Mouse (Mus musculus) C2C12 (cell line): Measurements from ENCODE around the gene Spaca4.

ENCODE experiments used
- CEBPB ChIP-seq: IDR thresholded peaks from one replicate; pipeline ENCODE4 v1.6.1; 2011; ENCODE audit warnings: low read depth, mild to moderate bottlenecking, control low read depth, moderate library complexity
- CTCF ChIP-seq: IDR thresholded peaks from one replicate; pipeline ENCODE4 v1.5.1; 2011; ENCODE audit not compliant: control insufficient read depth, insufficient read depth, insufficient read length
- USF1 ChIP-seq: IDR thresholded peaks from one replicate; pipeline ENCODE4 v1.6.1; 2011; ENCODE audit warnings: low read depth, mild to moderate bottlenecking, control low read depth, moderate library complexity

DNA sequence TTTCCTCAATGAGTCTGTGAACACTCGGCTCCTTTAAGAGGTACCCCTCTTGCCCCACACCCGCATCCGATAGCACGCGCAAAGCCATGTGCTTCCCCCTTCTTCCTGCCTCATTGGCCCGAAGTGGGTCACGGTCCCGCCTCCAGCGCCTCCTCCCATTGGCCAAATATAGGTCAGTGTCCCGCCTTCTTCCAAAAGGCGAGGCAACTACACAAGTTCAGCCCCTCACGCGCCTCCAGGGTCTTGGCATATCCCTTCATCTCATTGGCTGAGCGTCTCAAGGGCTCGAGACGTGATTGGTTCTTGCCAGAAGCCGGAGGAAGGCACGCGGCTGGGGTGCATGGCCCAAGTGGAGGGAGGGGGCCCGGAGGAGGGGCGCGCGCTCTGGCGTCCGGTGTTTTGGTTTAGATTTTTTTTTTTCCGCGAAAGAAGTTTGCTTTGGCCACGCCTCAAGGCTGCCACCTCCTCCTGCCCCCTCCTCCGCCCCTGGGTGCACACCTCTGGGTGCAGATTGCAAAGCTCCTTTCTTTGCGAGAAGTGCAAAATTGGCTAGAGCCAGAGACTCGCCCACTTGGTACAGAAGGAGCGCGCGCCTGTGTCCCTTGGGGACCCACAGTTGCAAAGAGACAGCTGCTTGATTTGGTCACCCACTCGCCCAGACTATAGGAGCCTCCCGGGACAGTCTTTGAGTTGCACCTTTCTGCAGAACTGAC is 20.7 kb downstream of the Spaca4 start, which contains the start of gene Dbp:
- TF ChIP-seq CTCF (no peak), USF1 (peak; percentile 73), CEBPB (peak; percentile 28)
